Mouse (Mus musculus): Measurements from ENCODE around the gene Cd151. TPM values are rescaled to one million over a fixed set of nuclear protein-coding genes. Genes with fewer than 3 reads are reported as not detected.

The Cd151 gene
- 4.1 and 5.0 TPM in 2 replicates for polyA plus RNA-seq (2015; fragmentation: Nextera tagmentation; extraction: Ambion mirVana)

GRCm38 (mm10) chr7:141467230-141468030, at the start of gene Cd151:
Cd151 (plus strand) TSS chr7:141467392.
- Histone ChIP-seq H3K9me3 (replicated peaks) (no peaks in the 10 kb centered on the region), H3K9ac (peak within 1 kb of the TSS; percentile 83), H3K36me3 (peaks cover 32% of the 10 kb centered on the region), H3K4me2 (peak within 1 kb of the TSS; percentile 94), H3K4me1 (replicated peaks) (peaks cover 62% of the 10 kb centered on the region), H3K27me3 (peaks cover 44% of the 10 kb centered on the region), H3K27ac (peak within 1 kb of the TSS; percentile 85), H3K4me3 (replicated peaks) (peak within 1 kb of the TSS; percentile 81)
- ATAC-seq (ENCODE audit: low read depth) (peak; percentile 86), DNase-seq (peak; percentile 91)
- under 1% methylated on average over 52 of the region's 52 CpGs for WGBS (ENCODE audit: insufficient replicate concordance)

- no peaks in the 10 kb centered on the region for H3K9me3 ChIP-seq (replicated peaks)
- ATAC-seq (ENCODE audit: low read depth) (no peak), DNase-seq (no peak)
- no peaks in the 10 kb centered on the region for H3K36me3 ChIP-seq
- WGBS (ENCODE audit: insufficient replicate concordance): 63% methylated on average over 8 of the region's 8 CpGs
- H3K4me3 ChIP-seq (replicated peaks): no peak overlapping the region
- H3K4me2 ChIP-seq: no peak overlapping the region
- H3K27me3 ChIP-seq: no peaks in the 10 kb centered on the region
- no peak overlapping the region for H3K27ac ChIP-seq
- H3K9ac ChIP-seq: no peak overlapping the region
- H3K4me1 ChIP-seq (replicated peaks): peaks cover 21% of the 10 kb centered on the region
Measured at GRCm38 (mm10) chr7:141417731-141418681, 49.2 kb upstream of the Cd151 start.

- no peaks in the 10 kb centered on the region; the same call in 1 of the 2 replicates for H3K27me3 ChIP-seq
- H3K4me3 ChIP-seq (replicated peaks): no peak overlapping the region
- H3K9ac ChIP-seq: no peak overlapping the region
- no peak for ATAC-seq (ENCODE audit: low read depth)
- WGBS (ENCODE audit: insufficient replicate concordance): 44% methylated on average over 7 of the region's 7 CpGs
- H3K27ac ChIP-seq: no peak overlapping the region
- no peak overlapping the region for H3K4me2 ChIP-seq
- H3K36me3 ChIP-seq: no peaks in the 10 kb centered on the region
- no peak for DNase-seq
- H3K9me3 ChIP-seq (replicated peaks): no peaks in the 10 kb centered on the region
- peaks cover 14% of the 10 kb centered on the region for H3K4me1 ChIP-seq (replicated peaks)
Measured at GRCm38 (mm10) chr7:141418970-141419369, 48.2 kb upstream of the Cd151 start.

- H3K4me1 ChIP-seq (replicated peaks): peaks cover 6% of the 10 kb centered on the region
- H3K36me3 ChIP-seq: no peaks in the 10 kb centered on the region
- DNase-seq (no peak), ATAC-seq (ENCODE audit: low read depth) (peak; percentile 52; the same call in 1 of the 2 replicates)
- no peaks in the 10 kb centered on the region; the same call in 1 of the 2 replicates for H3K27me3 ChIP-seq
- no peak overlapping the region for H3K4me2 ChIP-seq
- H3K9me3 ChIP-seq (replicated peaks): no peaks in the 10 kb centered on the region
- H3K27ac ChIP-seq: peak overlapping the region; percentile 16; the same call in 1 of the 2 replicates
- no peak overlapping the region for H3K9ac ChIP-seq
- WGBS (ENCODE audit: insufficient replicate concordance): 51% methylated on average over 9 of the region's 9 CpGs
- H3K4me3 ChIP-seq (replicated peaks): no peak overlapping the region
Measured at GRCm38 (mm10) chr7:141420030-141420702, 47.0 kb upstream of the Cd151 start.

GRCm38 (mm10) chr7:141423811-141424210, 43.4 kb upstream of the Cd151 start:
- ATAC-seq (ENCODE audit: low read depth): no peak
- H3K27me3 ChIP-seq: peaks cover 3% of the 10 kb centered on the region
- H3K36me3 ChIP-seq: no peaks in the 10 kb centered on the region
- H3K27ac ChIP-seq: no peak overlapping the region
- no peak for DNase-seq
- H3K9ac ChIP-seq: no peak overlapping the region
- 48% methylated on average over 4 of the region's 4 CpGs for WGBS (ENCODE audit: insufficient replicate concordance)
- no peak overlapping the region for H3K4me2 ChIP-seq
- H3K4me3 ChIP-seq (replicated peaks): no peak overlapping the region
- H3K9me3 ChIP-seq (replicated peaks): no peaks in the 10 kb centered on the region
- H3K4me1 ChIP-seq (replicated peaks): peaks cover 17% of the 10 kb centered on the region

GRCm38 (mm10) chr7:141426948-141427730, 40.1 kb upstream of the Cd151 start:
- Histone ChIP-seq H3K36me3 (peaks cover 21% of the 10 kb centered on the region), H3K9ac (no peak overlapping the region), H3K4me3 (replicated peaks) (no peak overlapping the region), H3K27me3 (peaks cover 3% of the 10 kb centered on the region), H3K4me1 (replicated peaks) (peaks cover 35% of the 10 kb centered on the region), H3K27ac (no peak overlapping the region), H3K9me3 (replicated peaks) (no peaks in the 10 kb centered on the region), H3K4me2 (no peak overlapping the region)
- WGBS (ENCODE audit: insufficient replicate concordance): 61% methylated on average over 12 of the region's 12 CpGs
- no peak for ATAC-seq (ENCODE audit: low read depth)
- no peak for DNase-seq

GRCm38 (mm10) chr7:141428701-141429100, 38.5 kb upstream of the Cd151 start:
- Histone ChIP-seq H3K27ac (no peak overlapping the region), H3K27me3 (peaks cover 3% of the 10 kb centered on the region), H3K4me2 (no peak overlapping the region), H3K9ac (no peak overlapping the region), H3K4me3 (replicated peaks) (no peak overlapping the region), H3K9me3 (replicated peaks) (no peaks in the 10 kb centered on the region), H3K4me1 (replicated peaks) (peaks cover 49% of the 10 kb centered on the region), H3K36me3 (peaks cover 35% of the 10 kb centered on the region)
- ATAC-seq (ENCODE audit: low read depth): no peak
- 56% methylated on average over 5 of the region's 5 CpGs for WGBS (ENCODE audit: insufficient replicate concordance)
- no peak for DNase-seq

GRCm38 (mm10) chr7:141429310-141429709, 37.9 kb upstream of the Cd151 start, which contains the start of gene Cend1:
Cend1 (minus strand) TSS chr7:141429491.
- no peak within 1 kb of the TSS for H3K4me3 ChIP-seq (replicated peaks)
- H3K9me3 ChIP-seq (replicated peaks): no peaks in the 10 kb centered on the region
- peaks cover 40% of the 10 kb centered on the region for H3K36me3 ChIP-seq
- H3K9ac ChIP-seq: 0 out of 2 replicates have a peak within 1 kb of the TSS, but pooled peaks have one; percentile 3
- peaks cover 3% of the 10 kb centered on the region; the same call in 1 of the 2 replicates for H3K27me3 ChIP-seq
- ATAC-seq (ENCODE audit: low read depth) (peak; percentile 39; the same call in 1 of the 2 replicates), DNase-seq (peak; percentile 31)
- H3K27ac ChIP-seq: peak within 1 kb of the TSS; percentile 12; the same call in 1 of the 2 replicates
- 16% methylated on average over 19 of the region's 19 CpGs for WGBS (ENCODE audit: insufficient replicate concordance)
- H3K4me2 ChIP-seq: peak within 1 kb of the TSS; percentile 11; the same call in 1 of the 2 replicates
- H3K4me1 ChIP-seq (replicated peaks): peaks cover 55% of the 10 kb centered on the region

GRCm38 (mm10) chr7:141429840-141430584, 37.2 kb upstream of the Cd151 start:
- DNase-seq (no peak), ATAC-seq (ENCODE audit: low read depth) (0 out of 2 replicates have a peak, but pooled peaks have one; percentile 11)
- H3K36me3 ChIP-seq: peaks cover 40% of the 10 kb centered on the region
- H3K4me3 ChIP-seq (replicated peaks): no peak overlapping the region
- H3K27me3 ChIP-seq: peaks cover 3% of the 10 kb centered on the region; the same call in 1 of the 2 replicates
- H3K4me2 ChIP-seq: no peak overlapping the region
- H3K9me3 ChIP-seq (replicated peaks): no peaks in the 10 kb centered on the region
- 60% methylated on average over 9 of the region's 9 CpGs for WGBS (ENCODE audit: insufficient replicate concordance)
- 0 out of 2 replicates have a peak overlapping the region, but pooled peaks have one; percentile 3 for H3K9ac ChIP-seq
- peaks cover 62% of the 10 kb centered on the region for H3K4me1 ChIP-seq (replicated peaks)
- peak overlapping the region; percentile 12; the same call in 1 of the 2 replicates for H3K27ac ChIP-seq
